Mouse (Mus musculus) heart, adult 18-20 months (tissue): ENCODE measurements at regions not wholly inside any gene's neighbourhood (a gene's known extent, or its start where the extent isn't known, plus 50 kb on each side); places are given as distances from the start of the nearest gene placed in this dataset.
A peak's percentile ranks its signal among the peaks of the same experiment; 100 is the strongest.

Experiments used
- DNase-seq, 2 experiments: peaks; one replicate each; pipeline ENCODE4 v3.0.0; 2021 to 2022; ENCODE audit warnings: mixed read lengths in 1 of 2

GRCm38 (mm10) chr12:16477572-16477971, 133.2 kb downstream of the Lpin1 start:
- no peak for DNase-seq

- no peak for DNase-seq
Measured at GRCm38 (mm10) chr12:16474361-16475080, 136.2 kb downstream of the Lpin1 start.

GRCm38 (mm10) chr12:16457419-16457818, 153.3 kb downstream of the Lpin1 start:
- DNase-seq = no peak

GRCm38 (mm10) chr12:16450771-16451435, 159.9 kb downstream of the Lpin1 start:
- no peak for DNase-seq

- DNase-seq = no peak
Measured at GRCm38 (mm10) chr12:16438717-16439116, 172.0 kb downstream of the Lpin1 start.

- DNase-seq = no peak
Measured at GRCm38 (mm10) chr12:16436961-16437360, 173.8 kb downstream of the Lpin1 start.

GRCm38 (mm10) chr12:16436255-16436654, 174.5 kb downstream of the Lpin1 start:
- DNase-seq = no peak

- no peak for DNase-seq
Measured at GRCm38 (mm10) chr12:16434739-16435138, 176.0 kb downstream of the Lpin1 start.

GRCm38 (mm10) chr12:16434225-16434624, 176.5 kb downstream of the Lpin1 start:
- no peak for DNase-seq

GRCm38 (mm10) chr12:16425980-16426379, 184.8 kb downstream of the Lpin1 start:
- DNase-seq = no peak

- DNase-seq = no peak
Measured at GRCm38 (mm10) chr12:16424526-16424925, 186.2 kb downstream of the Lpin1 start.

- DNase-seq = no peak
Measured at GRCm38 (mm10) chr12:16395720-16396119, 215.0 kb downstream of the Lpin1 start.

GRCm38 (mm10) chr12:16392851-16393250, 217.9 kb downstream of the Lpin1 start:
- no peak for DNase-seq

- DNase-seq = no peak
Measured at GRCm38 (mm10) chr12:16391630-16392269, 219.0 kb downstream of the Lpin1 start.

- DNase-seq = no peak
Measured at GRCm38 (mm10) chr12:16391163-16391562, 219.6 kb downstream of the Lpin1 start.

GRCm38 (mm10) chr12:16387035-16387434, 223.7 kb downstream of the Lpin1 start:
- no peak for DNase-seq

- no peak for DNase-seq
Measured at GRCm38 (mm10) chr12:16384396-16384795, 226.4 kb downstream of the Lpin1 start.

GRCm38 (mm10) chr12:16383499-16383935, 227.2 kb downstream of the Lpin1 start:
- peak in 1 of 2 experiments; percentile 31 for DNase-seq

GRCm38 (mm10) chr12:16382417-16382988, 228.3 kb downstream of the Lpin1 start:
- no peak for DNase-seq

GRCm38 (mm10) chr12:16381026-16381425, 229.7 kb downstream of the Lpin1 start:
- DNase-seq = peak; percentile 4 to 10

- peak; percentile 17 to 37 for DNase-seq
Measured at GRCm38 (mm10) chr12:16380346-16380745, 230.4 kb downstream of the Lpin1 start.

- peak; percentile 30 to 59 for DNase-seq
Measured at GRCm38 (mm10) chr12:16379415-16379814, 231.4 kb downstream of the Lpin1 start.

- no peak for DNase-seq
Measured at GRCm38 (mm10) chr12:16378501-16378900, 232.3 kb downstream of the Lpin1 start.
